Mouse (Mus musculus) embryonic facial prominence, embryonic 14.5 days (tissue): ENCODE measurements at regions not wholly inside any gene's neighbourhood (a gene's known extent, or its start where the extent isn't known, plus 50 kb on each side); places are given as distances from the start of the nearest gene placed in this dataset.

Experiments used
- ATAC-seq: fragments of 200-750 bp; cut with Nextera tagmentation; 2 replicates; pipeline ENCODE4 v1.8.0; 2017; ENCODE audit warnings: low read depth, moderate number of reproducible peaks, moderate TSS enrichment
- DNase-seq: peaks from one replicate; pipeline ENCODE4 v3.0.0-alpha.2; 2015; ENCODE audit warnings: low spot score
- H3K27ac ChIP-seq: fragments of 300-500 bp; sonication (generic); replicated peaks from 2 replicates; pipeline ENCODE4 v1.5.1; 2014; ENCODE audit warnings: low read depth, mild to moderate bottlenecking, low read length, moderate library complexity
- H3K27me3 ChIP-seq: fragments of 300-500 bp; sonication (generic); replicated peaks from 2 replicates; pipeline ENCODE4 v1.6.1; 2014; ENCODE audit warnings: low read length; ENCODE audit not compliant: control insufficient read depth, insufficient read depth
- H3K36me3 ChIP-seq: fragments of 300-500 bp; sonication (generic); 2 replicates; pipeline ENCODE4 v1.6.1; 2014; ENCODE audit warnings: low read length, mixed read lengths; ENCODE audit not compliant: control insufficient read depth, insufficient read depth
- H3K4me1 ChIP-seq: fragments of 300-500 bp; sonication (generic); 2 replicates; pipeline ENCODE4 v1.6.1; 2014; ENCODE audit warnings: antibody characterized with exemption, low read length; ENCODE audit not compliant: control insufficient read depth, insufficient read depth
- H3K4me2 ChIP-seq: fragments of 300-500 bp; sonication (generic); 2 replicates; pipeline ENCODE4 v1.6.1; 2014; ENCODE audit warnings: low read depth, mild to moderate bottlenecking, low read length, moderate library complexity, mixed read lengths
- H3K4me3 ChIP-seq: fragments of 300-500 bp; sonication (generic); 2 replicates; pipeline ENCODE4 v1.5.1; 2014; ENCODE audit warnings: low read depth, mild to moderate bottlenecking, low read length
- H3K9ac ChIP-seq: fragments of 300-500 bp; sonication (generic); 2 replicates; pipeline ENCODE4 v1.6.1; 2014; ENCODE audit warnings: low read depth, mild to moderate bottlenecking, low read length, moderate library complexity, mixed read lengths
- H3K9me3 ChIP-seq: fragments of 300-500 bp; sonication (generic); 2 replicates; pipeline ENCODE4 v1.6.1; 2016; ENCODE audit warnings: low read length; ENCODE audit not compliant: control insufficient read depth
- WGBS: fragments of 180-500 bp; shearing (Covaris S2); extraction: QIAGEN DNeasy Blood & Tissue Kit; methylation state at CpG from one replicate; pipeline ENCODE4 v1.1.7; 2014; 5-methylcytosine and 5-hydroxymethylcytosine counted together

DNA sequence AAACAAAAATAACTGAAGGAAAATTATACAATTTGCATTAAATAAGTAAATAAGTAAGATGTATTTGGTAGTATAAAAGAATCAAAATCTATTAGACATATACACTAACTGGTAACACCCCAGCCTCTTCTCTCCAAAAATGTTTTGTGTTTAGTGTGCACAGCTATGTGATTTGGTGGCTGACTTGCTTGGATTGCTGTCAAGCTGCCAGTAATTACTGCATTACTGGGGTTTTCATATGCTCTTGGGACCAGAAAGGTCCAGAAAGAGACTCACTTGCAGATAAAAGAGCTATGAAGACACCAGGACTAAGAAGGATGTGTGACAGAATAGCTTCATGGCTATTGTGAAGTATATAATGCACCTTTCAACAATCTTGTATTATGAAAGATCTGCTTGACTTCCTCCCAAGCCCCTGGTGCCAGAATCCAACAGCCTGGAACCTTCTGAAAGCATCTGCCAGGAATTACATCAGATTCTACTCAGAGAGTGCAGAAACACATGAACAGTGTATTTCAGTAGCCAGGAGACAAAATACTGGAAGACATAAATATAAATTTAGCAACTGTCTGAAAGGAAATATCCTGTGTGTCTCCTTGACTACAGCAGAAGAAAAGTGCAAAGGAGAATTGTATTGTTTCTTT, 5132.6 kb downstream of the 9330182O14Rik start:
- no peaks in the 10 kb centered on the region for H3K27me3 ChIP-seq
- no peak for ATAC-seq
- no peak overlapping the region for H3K4me3 ChIP-seq
- no peak overlapping the region for H3K27ac ChIP-seq
- H3K4me1 ChIP-seq = no peaks in the 10 kb centered on the region
- peak; percentile 1 for DNase-seq
- no peak overlapping the region for H3K9ac ChIP-seq
- no peaks in the 10 kb centered on the region for H3K9me3 ChIP-seq
- H3K36me3 ChIP-seq = no peaks in the 10 kb centered on the region
- no peak overlapping the region for H3K4me2 ChIP-seq

DNA sequence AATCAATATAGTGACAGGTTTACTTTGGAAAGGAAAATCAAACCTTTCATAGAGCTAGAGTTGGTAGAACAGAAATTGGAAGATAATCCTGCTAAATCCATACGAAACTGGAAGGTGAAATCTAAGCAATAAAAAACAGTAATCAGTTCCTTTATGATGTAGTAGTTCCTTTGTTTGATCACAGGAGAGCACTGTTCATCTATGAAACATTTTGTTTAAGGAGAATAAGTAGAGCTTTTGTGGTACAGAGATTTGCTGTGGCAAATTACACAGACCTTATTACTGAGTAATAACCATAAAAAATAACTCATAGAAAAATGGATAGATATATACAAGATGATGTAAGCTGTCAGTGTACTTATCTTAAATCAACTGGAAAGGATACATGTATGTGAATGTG, 5139.5 kb downstream of the 9330182O14Rik start:
- H3K36me3 ChIP-seq = no peaks in the 10 kb centered on the region
- H3K4me2 ChIP-seq = no peak overlapping the region
- H3K4me1 ChIP-seq = no peaks in the 10 kb centered on the region
- no peak overlapping the region for H3K4me3 ChIP-seq
- ATAC-seq (no peak), DNase-seq (no peak)
- no peak overlapping the region for H3K27ac ChIP-seq
- 67% methylated on average over 1 of the region's 1 CpGs for WGBS
- no peak overlapping the region for H3K9ac ChIP-seq
- no peaks in the 10 kb centered on the region for H3K27me3 ChIP-seq
- H3K9me3 ChIP-seq = no peaks in the 10 kb centered on the region

DNA sequence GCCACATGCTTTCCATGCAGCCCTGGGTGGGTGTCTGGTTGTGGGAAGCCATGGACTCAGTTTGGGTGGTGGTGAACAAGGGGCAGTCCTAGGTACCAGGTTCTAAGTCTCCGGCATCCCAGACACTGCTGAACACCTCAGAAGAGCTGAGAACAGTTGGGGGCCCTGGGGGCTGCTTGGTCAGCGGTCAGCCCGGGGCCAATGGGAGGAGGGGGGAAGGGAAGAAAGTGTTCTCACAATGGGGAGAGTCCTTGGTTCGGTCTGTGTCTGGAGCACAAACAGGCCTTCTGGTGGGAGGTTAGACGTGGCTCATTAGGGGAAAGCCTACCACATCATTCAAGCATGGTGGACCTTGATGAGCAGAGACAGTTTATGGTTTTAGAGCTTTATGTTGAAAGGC, 5187.5 kb downstream of the 9330182O14Rik start:
- H3K9ac ChIP-seq = no peak overlapping the region
- DNase-seq (no peak), ATAC-seq (no peak)
- H3K36me3 ChIP-seq = no peaks in the 10 kb centered on the region
- no peaks in the 10 kb centered on the region for H3K4me1 ChIP-seq
- H3K27me3 ChIP-seq = no peaks in the 10 kb centered on the region
- H3K9me3 ChIP-seq = no peaks in the 10 kb centered on the region
- no peak overlapping the region for H3K27ac ChIP-seq
- WGBS = 87% methylated on average over 5 of the region's 5 CpGs
- H3K4me3 ChIP-seq = no peak overlapping the region
- no peak overlapping the region for H3K4me2 ChIP-seq

DNA sequence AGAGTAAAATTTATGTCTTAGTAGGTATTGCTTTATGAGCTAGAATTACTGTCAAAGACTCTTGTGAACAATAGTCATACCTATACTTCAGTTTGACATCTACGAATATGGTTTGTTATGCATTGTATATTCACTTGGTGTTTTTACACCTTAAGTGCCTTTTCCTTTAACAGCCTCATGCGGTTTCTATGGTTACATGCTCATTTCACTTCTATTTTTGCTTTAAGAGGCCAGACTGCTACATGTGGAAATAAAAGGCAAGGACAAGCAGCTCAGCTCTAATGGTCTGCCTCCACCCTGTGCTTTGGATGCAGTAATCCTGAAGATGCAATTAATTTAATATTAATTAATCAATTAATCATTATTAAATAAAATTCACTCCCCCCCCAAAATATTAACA, 5216.3 kb downstream of the 9330182O14Rik start:
- Histone ChIP-seq H3K9me3 (no peaks in the 10 kb centered on the region), H3K9ac (no peak overlapping the region), H3K27me3 (no peaks in the 10 kb centered on the region), H3K27ac (no peak overlapping the region), H3K4me3 (no peak overlapping the region), H3K36me3 (no peaks in the 10 kb centered on the region), H3K4me2 (no peak overlapping the region), H3K4me1 (no peaks in the 10 kb centered on the region)
- DNase-seq = no peak
- ATAC-seq = no peak
- 87% methylated on average over 2 of the region's 2 CpGs for WGBS
